Mouse (Mus musculus): Measurements from ENCODE around the gene Cd27. TPM values are rescaled to one million over a fixed set of nuclear protein-coding genes. Genes with fewer than 3 reads are reported as not detected.

Gene Cd27
- polyA plus RNA-seq, 1 experiment from 2014 or later: 1.7 TPM

GRCm38 (mm10) chr6:125241566-125241965 is 4.8 kb upstream of the Cd27 start:
- Histone ChIP-seq H3K27ac (no peak overlapping the region), H3K9me3 (no peaks in the 10 kb centered on the region), H3K27me3 (no peaks in the 10 kb centered on the region), H3K9ac (no peak overlapping the region), H3K4me2 (no peak overlapping the region), H3K4me3 (no peak overlapping the region), H3K4me1 (peaks cover 3% of the 10 kb centered on the region), H3K36me3 (no peaks in the 10 kb centered on the region)
- no peak for ATAC-seq (ENCODE audit: insufficient number of reproducible peaks, insufficient read depth, low FRiP score, low TSS enrichment, low read depth)
- 83% methylated on average over 8 of the region's 8 CpGs for WGBS

- no peak overlapping the region for H3K4me2 ChIP-seq
- ATAC-seq (ENCODE audit: insufficient number of reproducible peaks, insufficient read depth, low FRiP score, low TSS enrichment, low read depth): no peak
- no peak overlapping the region for H3K4me3 ChIP-seq
- peaks cover 6% of the 10 kb centered on the region for H3K4me1 ChIP-seq
- no peak overlapping the region for H3K9ac ChIP-seq
- no peaks in the 10 kb centered on the region for H3K9me3 ChIP-seq
- H3K27ac ChIP-seq: no peak overlapping the region
- WGBS: 82% methylated on average over 5 of the region's 5 CpGs
- no peaks in the 10 kb centered on the region for H3K27me3 ChIP-seq
- H3K36me3 ChIP-seq: no peaks in the 10 kb centered on the region
Observed at GRCm38 (mm10) chr6:125240617-125241016, 3.8 kb upstream of the Cd27 start.

DNA sequence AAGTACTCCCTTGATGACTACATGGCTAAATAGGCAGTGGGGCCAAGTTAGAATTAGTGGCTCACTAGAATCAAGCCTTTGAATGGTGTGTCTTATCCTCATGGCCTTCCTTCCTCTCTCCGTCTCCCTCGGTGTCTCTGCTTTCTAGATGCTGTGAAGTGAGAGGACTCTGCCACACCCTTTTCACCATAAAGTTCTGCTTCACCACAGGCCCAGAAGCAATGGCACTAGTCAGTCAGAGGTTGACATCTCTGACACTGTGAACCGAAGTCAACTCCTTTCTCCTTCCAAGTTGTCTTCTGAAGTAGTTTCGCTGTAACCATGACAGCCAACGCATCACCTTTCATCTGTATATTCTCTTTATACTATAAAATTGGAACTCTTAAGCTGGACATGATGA is 2.7 kb upstream of the Cd27 start:
- no peak overlapping the region for H3K9ac ChIP-seq
- H3K36me3 ChIP-seq: no peaks in the 10 kb centered on the region
- WGBS: 91% methylated on average over 5 of the region's 5 CpGs
- H3K4me3 ChIP-seq: no peak overlapping the region
- no peaks in the 10 kb centered on the region for H3K9me3 ChIP-seq
- H3K4me1 ChIP-seq: peaks cover 6% of the 10 kb centered on the region
- H3K27ac ChIP-seq: no peak overlapping the region
- no peak overlapping the region for H3K4me2 ChIP-seq
- no peaks in the 10 kb centered on the region for H3K27me3 ChIP-seq
- no peak for ATAC-seq (ENCODE audit: insufficient number of reproducible peaks, insufficient read depth, low FRiP score, low TSS enrichment, low read depth)

DNA sequence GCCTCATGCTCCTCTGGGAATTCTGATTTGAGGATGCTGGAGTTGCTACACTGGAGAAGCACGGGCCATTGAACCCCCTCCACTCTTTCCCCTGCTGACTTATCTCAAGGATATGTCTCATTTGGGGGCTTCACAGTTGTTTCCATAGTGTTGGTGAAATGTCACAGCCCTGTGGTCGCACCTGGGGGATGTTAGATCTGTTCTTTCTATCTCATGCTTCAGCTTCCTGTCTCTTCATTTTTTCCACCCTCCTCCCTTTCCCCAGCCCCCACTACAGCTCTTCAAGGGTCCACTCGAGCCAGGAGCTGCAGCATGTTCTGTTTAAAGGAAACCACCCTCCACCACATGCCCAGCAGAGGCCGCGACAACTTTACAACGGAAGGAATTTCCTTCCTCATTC is 1.6 kb upstream of the Cd27 start:
- WGBS: 64% methylated on average over 6 of the region's 6 CpGs
- Histone ChIP-seq H3K9me3 (no peaks in the 10 kb centered on the region), H3K9ac (no peak overlapping the region), H3K4me2 (no peak overlapping the region), H3K4me3 (no peak overlapping the region), H3K27me3 (no peaks in the 10 kb centered on the region), H3K4me1 (peaks cover 6% of the 10 kb centered on the region), H3K27ac (no peak overlapping the region), H3K36me3 (no peaks in the 10 kb centered on the region)
- no peak for ATAC-seq (ENCODE audit: insufficient number of reproducible peaks, insufficient read depth, low FRiP score, low TSS enrichment, low read depth)

- no peak overlapping the region for H3K9ac ChIP-seq
- H3K4me2 ChIP-seq: no peak overlapping the region
- no peak overlapping the region for H3K27ac ChIP-seq
- no peaks in the 10 kb centered on the region for H3K36me3 ChIP-seq
- H3K4me1 ChIP-seq: peaks cover 6% of the 10 kb centered on the region
- ATAC-seq (ENCODE audit: insufficient number of reproducible peaks, insufficient read depth, low FRiP score, low TSS enrichment, low read depth): no peak
- 80% methylated on average over 4 of the region's 4 CpGs for WGBS
- H3K9me3 ChIP-seq: no peaks in the 10 kb centered on the region
- H3K27me3 ChIP-seq: no peaks in the 10 kb centered on the region
- H3K4me3 ChIP-seq: no peak overlapping the region
Observed at GRCm38 (mm10) chr6:125237421-125237820, 611 bp upstream of the Cd27 start.

DNA sequence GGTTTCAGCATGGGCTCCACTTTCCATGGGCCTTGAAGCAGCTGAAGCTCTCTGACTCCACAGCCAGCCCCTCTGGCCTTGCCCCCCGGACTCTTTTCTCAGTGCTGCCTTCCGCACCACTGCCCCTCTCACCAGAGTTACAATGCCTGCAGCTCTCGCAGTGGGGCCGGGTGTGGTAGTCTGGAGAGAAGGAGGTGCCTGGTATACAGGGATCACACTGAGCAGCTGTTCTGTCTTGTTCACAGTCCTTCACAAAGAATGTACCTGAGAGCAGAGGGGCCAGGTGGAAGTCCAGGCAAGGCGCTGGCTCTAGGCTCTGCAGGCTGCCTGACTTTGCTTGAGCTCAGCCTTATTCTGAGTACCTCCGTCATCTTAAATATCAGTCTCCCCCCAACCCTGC is 469 bp downstream of the Cd27 start:
- Histone ChIP-seq H3K4me1 (peaks cover 16% of the 10 kb centered on the region), H3K4me3 (no peak overlapping the region), H3K9ac (0 out of 2 replicates have a peak overlapping the region, but pooled peaks have one; percentile 41), H3K27ac (no peak overlapping the region), H3K27me3 (no peaks in the 10 kb centered on the region), H3K4me2 (no peak overlapping the region), H3K9me3 (no peaks in the 10 kb centered on the region), H3K36me3 (no peaks in the 10 kb centered on the region)
- no peak for ATAC-seq (ENCODE audit: insufficient number of reproducible peaks, insufficient read depth, low FRiP score, low TSS enrichment, low read depth)
- WGBS: 63% methylated on average over 6 of the region's 6 CpGs

GRCm38 (mm10) chr6:125234520-125234828 is 2.3 kb downstream of the Cd27 start:
- Histone ChIP-seq H3K27ac (no peak overlapping the region), H3K4me1 (peaks cover 24% of the 10 kb centered on the region), H3K9ac (no peak overlapping the region), H3K27me3 (no peaks in the 10 kb centered on the region), H3K4me2 (no peak overlapping the region), H3K9me3 (no peaks in the 10 kb centered on the region), H3K36me3 (no peaks in the 10 kb centered on the region), H3K4me3 (no peak overlapping the region)
- ATAC-seq (ENCODE audit: insufficient number of reproducible peaks, insufficient read depth, low FRiP score, low TSS enrichment, low read depth): no peak
- WGBS: 56% methylated on average over 5 of the region's 5 CpGs

GRCm38 (mm10) chr6:125233816-125234519 is 2.8 kb downstream of the Cd27 start:
- ATAC-seq (ENCODE audit: insufficient number of reproducible peaks, insufficient read depth, low FRiP score, low TSS enrichment, low read depth): no peak
- H3K9ac ChIP-seq: no peak overlapping the region
- no peaks in the 10 kb centered on the region for H3K9me3 ChIP-seq
- no peak overlapping the region for H3K27ac ChIP-seq
- H3K36me3 ChIP-seq: no peaks in the 10 kb centered on the region
- 50% methylated on average over 7 of the region's 7 CpGs for WGBS
- no peak overlapping the region for H3K4me2 ChIP-seq
- no peak overlapping the region for H3K4me3 ChIP-seq
- peaks cover 24% of the 10 kb centered on the region for H3K4me1 ChIP-seq
- no peaks in the 10 kb centered on the region for H3K27me3 ChIP-seq

DNA sequence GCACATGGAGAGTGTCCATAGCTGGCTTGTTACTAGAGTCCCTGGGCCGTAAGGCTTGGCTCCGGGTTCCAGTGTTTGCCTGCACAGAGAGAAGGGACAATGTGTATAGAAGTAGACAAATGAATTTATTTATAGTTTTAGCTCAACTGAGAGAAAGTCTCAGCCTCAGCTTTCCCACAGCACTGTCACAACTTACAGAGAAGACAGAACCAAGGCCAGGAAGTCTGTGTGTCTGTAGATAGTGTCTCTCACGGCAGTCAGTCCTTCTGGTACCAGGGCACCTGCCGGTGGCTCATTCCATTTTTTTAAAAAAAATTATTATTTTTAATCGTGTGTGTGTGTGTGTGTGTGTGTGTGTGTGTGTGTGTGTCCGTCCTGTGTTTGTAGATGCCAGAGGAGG is 4.3 kb downstream of the Cd27 start:
- WGBS: 77% methylated on average over 6 of the region's 6 CpGs
- no peaks in the 10 kb centered on the region for H3K36me3 ChIP-seq
- H3K4me2 ChIP-seq: peak overlapping the region; percentile 92; the same call in 1 of the 2 replicates
- no peak for ATAC-seq (ENCODE audit: insufficient number of reproducible peaks, insufficient read depth, low FRiP score, low TSS enrichment, low read depth)
- no peaks in the 10 kb centered on the region for H3K27me3 ChIP-seq
- peaks cover 24% of the 10 kb centered on the region for H3K4me1 ChIP-seq
- H3K9ac ChIP-seq: no peak overlapping the region
- H3K4me3 ChIP-seq: no peak overlapping the region; the same call in 1 of the 2 replicates
- no peaks in the 10 kb centered on the region for H3K9me3 ChIP-seq
- H3K27ac ChIP-seq: no peak overlapping the region

GRCm38 (mm10) chr6:125232045-125232437 is 4.8 kb downstream of the Cd27 start:
- WGBS: 59% methylated on average over 4 of the region's 4 CpGs
- Histone ChIP-seq H3K4me1 (peaks cover 24% of the 10 kb centered on the region), H3K36me3 (no peaks in the 10 kb centered on the region), H3K9me3 (no peaks in the 10 kb centered on the region), H3K27me3 (no peaks in the 10 kb centered on the region), H3K27ac (0 out of 2 replicates have a peak overlapping the region, but pooled peaks have one; percentile 77), H3K9ac (peak overlapping the region; percentile 76), H3K4me2 (peak overlapping the region; percentile 92), H3K4me3 (peak overlapping the region; percentile 52)
- no peak for ATAC-seq (ENCODE audit: insufficient number of reproducible peaks, insufficient read depth, low FRiP score, low TSS enrichment, low read depth)

DNA sequence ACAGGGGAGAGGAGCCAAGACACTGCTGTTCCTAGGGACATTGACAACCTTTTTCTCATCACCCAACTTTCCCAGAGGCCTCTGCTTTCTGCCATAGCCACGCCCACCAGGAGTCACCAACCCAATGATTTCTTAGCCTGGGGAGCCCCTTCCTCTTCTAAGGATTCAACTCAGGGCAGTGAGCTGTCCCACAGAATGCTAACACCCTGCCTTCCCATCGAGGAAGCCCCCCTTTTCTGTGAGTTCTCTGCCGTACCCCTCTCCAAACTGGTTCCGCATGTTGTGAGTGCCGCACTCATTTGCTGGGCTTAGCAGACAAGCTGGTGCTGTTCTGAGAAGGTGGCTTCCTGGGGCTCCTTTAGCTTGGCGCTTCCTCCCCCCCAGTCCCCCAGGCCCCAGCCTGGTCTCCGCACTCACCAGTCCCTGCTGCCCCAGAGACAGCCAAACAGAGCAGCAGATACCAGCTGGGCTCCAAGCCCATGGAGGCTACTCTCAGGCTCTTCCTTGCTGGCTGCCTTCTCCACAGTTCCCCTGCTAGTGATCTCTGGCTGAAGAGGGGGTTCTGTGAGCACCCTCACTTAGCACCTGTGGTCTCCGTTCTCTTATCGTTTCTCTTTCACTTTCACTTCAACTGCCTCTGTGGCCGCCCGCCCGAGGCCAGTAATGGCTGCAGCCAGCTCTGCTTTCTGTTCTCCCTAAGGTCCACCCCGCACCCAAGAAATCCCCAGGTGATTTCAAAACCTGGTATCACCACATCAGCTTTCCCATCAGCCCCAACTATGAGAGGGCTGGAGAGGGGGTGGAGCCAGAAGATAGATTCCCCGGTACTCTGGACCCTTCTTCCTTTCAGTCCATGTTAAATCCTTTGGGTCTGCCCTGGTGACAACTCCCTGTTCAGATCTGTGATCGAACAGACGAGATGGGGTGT is 5.4 kb downstream of the Cd27 start, which contains the start of gene Tapbpl:
Gene Tapbpl, minus strand, starts transcription at position 744 of the 928 bp plus-strand sequence.
- Histone ChIP-seq H3K27ac (peak within 1 kb of the TSS; percentile 77), H3K27me3 (no peaks in the 10 kb centered on the region), H3K9me3 (no peaks in the 10 kb centered on the region), H3K4me1 (peaks cover 19% of the 10 kb centered on the region), H3K4me3 (peak within 1 kb of the TSS; percentile 52), H3K9ac (peak within 1 kb of the TSS; percentile 76), H3K36me3 (no peaks in the 10 kb centered on the region), H3K4me2 (peak within 1 kb of the TSS; percentile 92)
- ATAC-seq (ENCODE audit: insufficient number of reproducible peaks, insufficient read depth, low FRiP score, low TSS enrichment, low read depth): no peak; the same call in 1 of the 2 replicates
- WGBS: 8% methylated on average over 16 of the region's 16 CpGs

- Histone ChIP-seq H3K4me3 (0 out of 2 replicates have a peak overlapping the region, but pooled peaks have one; percentile 52), H3K9me3 (no peaks in the 10 kb centered on the region), H3K9ac (no peak overlapping the region), H3K4me1 (peaks cover 18% of the 10 kb centered on the region), H3K27ac (no peak overlapping the region), H3K36me3 (no peaks in the 10 kb centered on the region), H3K4me2 (peak overlapping the region; percentile 92), H3K27me3 (no peaks in the 10 kb centered on the region)
- no peak for ATAC-seq (ENCODE audit: insufficient number of reproducible peaks, insufficient read depth, low FRiP score, low TSS enrichment, low read depth)
- WGBS: 63% methylated on average over 9 of the region's 9 CpGs
Observed at GRCm38 (mm10) chr6:125230571-125230970, 6.2 kb downstream of the Cd27 start.

Measured in embryonic facial prominence, embryonic 13.5 days (tissue).